Mouse (Mus musculus) left cerebral cortex, adult 11 months (tissue): ENCODE measurements around the gene Cog1.

ENCODE experiments used
- DNase-seq: peaks from one replicate; pipeline ENCODE4 v3.0.0; 2022; ENCODE audit warnings: low spot score

The Cog1 gene

DNA sequence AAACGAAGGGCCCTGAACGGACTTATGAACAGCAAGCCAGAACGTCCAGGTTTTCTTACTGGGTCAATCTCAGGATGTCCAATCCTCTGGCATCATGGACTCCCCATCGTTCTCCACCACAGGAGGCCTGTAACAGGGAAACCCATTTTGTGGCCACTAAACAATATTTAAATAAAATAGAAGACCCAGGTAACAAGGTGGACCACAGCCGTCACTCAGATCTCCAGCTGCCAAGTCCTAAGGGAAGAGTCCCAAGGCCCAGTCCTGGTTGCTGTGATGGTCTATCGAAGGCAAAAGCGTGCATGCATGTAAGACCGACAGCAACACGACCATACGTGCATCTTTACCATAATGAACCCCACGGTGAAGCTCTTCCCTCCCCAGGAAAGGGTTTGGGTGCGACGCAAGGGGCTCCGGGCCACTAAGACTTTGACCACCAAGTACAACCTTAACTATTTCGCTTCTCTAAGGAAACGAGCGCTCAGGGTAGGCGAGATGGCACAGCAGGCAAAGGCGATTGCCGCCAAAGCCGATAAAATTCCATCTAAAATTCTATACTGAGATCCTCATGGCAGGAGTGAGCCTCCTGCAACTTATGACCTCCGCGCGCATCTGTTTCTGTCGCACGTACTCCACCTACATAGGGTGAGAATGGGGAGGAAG is at the start of gene Cog1:
Cog1 (plus strand) TSS at position 480 of the 663 bp plus-strand sequence.
- DNase-seq: no peak

DNA sequence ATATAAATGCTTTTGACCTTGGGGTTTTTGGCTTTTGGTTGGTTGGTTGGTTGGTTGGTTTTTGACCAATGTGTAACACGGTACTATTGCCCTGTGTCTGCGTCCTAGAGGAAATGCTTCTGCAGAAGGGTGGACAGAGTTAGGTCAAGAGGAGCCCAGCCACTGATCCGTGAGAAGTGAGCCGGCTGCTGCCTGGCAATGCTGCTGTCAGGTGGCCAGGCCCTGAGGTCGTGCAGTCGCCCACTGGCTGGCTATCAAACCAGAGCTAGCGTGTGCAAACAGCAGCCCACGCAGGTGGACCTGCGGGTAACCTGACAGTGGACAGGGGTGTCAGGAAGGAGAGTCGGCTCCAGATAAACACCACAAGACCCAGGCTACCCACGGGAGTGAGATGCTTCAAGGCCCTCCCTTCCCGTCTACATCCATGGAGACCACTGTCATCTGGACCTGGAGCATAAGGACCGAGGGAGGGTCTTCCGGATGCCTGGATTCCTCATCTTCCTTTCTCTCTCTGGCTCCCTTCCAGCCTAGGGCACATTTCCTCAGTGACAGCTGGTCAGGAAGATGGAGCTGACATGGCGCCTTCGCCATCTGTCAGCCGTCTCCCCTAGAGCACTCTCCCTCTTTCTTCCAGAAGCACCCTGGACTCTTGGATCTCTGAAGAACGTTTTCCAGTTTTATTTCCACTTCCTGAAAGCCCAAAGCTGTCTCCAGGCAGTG is 48.3 kb upstream of the Cog1 start:
- no peak for DNase-seq

DNA sequence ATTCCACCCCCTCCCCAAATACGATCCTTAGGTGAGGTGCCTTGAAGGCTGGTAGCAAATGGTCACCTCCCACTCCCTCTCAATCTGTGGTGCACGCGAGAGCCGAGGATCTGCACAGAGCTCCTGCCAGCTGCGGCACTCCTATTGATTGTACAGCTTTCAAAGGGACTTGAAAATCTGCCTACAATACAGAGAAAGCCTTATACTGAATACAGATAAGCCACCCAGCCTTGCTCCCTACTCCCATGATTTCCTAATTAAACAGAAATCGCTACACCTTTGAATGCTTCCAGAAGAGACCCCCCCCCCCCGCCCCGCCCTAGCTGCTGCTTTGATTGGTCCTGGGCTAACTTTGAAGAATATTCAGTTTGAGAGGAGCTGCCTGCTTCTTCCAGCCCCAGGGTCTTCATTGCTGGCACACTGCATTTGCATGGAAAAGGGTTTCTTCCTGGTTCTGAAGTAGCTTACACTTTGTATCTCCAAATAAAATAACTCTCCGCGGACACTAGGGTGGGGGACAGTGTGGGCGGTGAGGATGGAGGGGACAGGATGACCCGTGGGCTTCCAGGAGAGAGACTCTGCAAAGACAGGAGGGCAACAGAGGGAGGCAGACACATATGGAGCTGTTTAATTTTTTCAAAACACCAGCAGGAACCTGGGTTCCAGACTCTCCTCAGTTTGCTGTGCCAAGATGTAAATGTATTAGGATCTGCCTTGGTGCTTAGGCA is 47.2 kb upstream of the Cog1 start:
- DNase-seq: no peak

DNA sequence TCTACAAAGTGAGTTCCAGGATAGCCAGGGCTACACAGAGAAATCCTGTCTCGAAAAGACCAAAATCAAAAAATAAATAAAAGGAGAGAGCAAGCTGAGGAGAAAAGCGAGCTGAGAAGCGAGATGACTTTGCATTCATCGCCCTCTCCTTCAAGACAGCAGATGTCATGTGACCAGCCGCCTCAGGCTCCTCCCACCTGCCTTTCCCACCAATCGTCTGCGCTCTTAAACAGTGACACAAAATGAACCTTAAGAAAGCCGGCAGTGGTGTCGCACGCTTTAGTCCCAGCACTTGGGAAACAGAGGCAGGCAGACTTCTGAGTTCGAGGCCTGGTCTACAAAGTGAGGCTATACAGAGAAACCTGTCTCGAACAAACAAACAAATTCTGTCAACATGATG is 41.4 kb upstream of the Cog1 start:
- no peak for DNase-seq

DNA sequence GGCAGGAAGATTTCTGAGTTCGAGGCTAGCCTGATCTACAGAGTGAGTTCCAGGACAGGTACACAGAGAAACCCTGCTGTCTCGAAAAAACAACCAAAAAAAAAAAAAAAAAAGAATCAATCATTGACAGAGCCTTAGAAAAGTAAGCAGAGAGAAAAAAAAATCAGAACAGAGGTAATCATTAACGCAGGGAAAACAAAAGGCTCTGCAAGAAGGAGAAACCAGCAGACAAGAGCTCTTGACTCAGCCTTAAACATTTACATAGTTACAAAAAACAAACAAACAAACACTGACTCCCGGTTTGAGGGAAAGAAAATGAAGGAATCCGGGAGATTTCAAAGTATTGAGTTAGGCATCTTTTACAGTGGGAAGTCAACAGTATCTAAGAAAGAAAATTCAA is 39.4 kb upstream of the Cog1 start:
- no peak for DNase-seq

DNA sequence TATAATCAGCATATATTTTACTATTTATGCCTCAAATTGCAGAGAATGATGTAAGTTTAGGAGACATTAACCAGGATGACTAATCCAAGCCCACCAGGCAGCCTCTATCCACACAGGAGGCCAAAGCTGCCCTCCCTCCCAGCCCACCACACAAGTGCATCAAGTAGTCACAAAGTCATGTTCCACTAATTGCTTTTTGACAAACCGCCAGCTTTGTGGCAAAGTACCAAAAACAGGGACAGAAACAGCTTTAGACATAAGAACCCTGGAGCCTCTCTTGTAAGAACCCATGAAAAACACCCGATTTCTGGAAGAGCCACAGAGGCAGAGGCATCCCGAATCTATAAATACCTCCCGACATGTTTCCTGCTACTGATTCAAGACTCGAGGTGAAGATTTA is 38.7 kb upstream of the Cog1 start:
- DNase-seq: no peak

DNA sequence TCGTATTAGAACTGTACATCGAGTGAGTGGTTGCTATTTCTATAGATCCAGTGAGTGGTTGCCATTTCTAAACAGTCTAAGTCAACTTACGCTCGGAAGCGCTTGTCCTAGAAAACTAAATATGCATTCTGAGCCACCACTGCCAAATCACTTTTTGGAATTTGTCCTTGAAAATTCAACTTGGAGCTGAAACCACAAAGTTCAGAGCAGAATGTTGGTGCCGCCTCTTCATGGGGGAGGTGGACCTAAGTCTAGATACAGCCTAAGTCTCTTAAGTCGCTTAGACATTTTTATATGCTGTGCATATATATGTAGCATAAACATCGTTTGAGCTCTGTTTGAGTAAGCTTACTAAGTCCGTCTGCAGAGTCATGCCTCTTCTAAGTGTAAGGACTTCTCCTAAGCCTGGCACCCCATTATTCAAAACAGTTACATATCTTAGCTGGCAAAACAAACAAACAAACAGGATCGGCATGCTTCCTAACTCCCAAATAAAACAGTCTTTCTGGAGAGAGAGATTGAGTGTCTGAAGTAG is 37.8 kb upstream of the Cog1 start:
- DNase-seq: no peak

DNA sequence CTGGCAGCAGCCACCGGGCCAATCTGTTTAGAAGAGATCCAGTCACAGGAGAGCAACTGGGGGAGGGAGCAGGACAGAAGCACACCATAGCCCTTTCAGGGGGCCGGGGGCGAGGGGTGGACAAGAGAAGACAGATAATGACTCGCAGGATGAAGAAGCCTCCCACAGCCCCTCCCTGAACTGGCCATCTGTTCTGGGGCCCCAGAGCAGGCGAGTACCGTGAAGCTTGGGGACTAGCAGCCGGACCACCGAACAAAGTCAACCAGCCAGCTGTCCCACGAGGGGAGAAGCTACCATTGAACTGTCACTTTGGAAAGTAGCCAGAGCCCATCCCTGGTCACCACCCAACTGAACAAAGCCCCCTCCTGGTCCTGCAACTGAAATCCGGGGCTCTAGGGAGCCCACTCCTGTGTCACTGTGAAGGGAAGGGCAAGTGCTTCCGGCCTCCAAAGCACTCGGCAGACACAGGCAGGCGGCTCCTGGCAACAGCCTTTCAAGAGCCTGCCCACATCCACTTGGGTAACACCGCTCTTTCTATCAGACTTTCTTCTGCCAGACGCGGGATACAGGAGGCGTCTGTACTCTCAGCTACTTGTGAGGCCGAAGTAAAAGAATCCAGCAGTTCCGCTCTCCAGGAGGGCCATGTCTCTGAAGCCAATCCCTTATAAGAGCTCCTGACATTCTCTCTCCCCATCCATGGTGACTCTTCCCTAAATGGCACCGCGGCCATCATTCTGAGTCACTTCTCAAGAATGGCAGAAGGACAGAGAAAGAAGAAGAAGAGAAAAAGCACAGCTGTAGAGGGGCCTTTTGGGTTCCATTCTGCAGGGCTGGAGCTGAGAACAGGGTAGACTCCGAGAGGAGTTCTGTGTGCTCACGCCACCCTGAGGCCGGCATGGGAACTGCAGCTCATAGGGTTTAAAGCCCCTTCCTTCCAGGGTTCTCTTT is 37.0 kb upstream of the Cog1 start:
- DNase-seq: no peak

DNA sequence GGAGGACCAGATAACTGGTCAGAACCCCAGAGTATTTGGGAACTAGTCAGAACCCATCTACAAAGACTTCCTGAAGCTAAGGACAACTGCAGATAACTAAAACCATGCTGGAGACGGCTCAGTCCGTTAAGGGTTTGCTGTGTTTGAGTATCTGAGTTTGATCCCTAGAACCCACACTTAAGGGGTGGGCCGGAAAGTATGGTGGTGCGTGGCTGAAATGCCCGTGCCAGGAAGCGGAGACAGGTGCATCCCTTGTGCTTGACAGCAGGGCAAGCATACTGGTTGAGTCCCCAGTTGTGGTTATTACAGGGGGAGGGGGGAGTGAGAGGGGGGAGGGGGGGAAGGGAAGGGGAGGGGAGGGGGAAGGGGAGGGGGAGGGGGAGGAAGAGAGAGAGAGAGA is 34.5 kb upstream of the Cog1 start:
- no peak for DNase-seq

DNA sequence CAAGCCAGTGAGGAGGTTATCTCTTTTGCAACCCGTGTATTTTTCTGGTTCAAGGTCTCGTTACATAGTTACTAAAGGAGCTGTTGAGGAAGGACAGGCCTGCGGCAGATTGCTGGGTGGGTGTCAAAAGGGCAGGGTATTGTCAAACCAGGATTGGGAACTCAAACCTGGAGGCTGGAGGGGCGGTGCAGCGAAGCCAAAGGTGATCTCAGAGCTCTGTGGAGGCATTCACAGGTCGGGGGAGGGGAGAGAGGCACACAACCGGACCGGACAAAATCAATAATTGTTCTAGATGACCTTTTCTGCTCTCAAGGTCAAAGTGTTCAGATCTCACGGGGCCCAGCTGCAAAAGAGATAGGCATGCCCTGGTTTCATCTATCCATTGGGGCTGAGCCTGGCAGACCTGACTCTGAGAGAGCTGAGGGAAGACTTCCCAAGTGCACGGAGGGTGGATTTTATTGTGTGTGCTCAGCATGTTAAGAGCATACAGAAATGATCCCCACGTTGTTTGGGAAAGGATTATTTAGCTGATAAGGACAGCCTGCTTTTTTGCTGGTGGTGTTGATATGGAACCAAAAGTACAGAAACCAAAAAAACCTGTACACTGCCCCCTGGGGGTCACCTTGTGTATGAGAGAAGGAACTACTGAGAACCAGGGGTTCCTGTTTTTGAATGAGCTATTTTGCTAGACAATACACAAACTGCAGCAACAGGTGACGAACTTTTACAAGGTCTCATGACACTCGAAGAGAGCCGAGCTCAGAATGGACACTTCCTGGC is 31.6 kb upstream of the Cog1 start:
- DNase-seq: no peak

DNA sequence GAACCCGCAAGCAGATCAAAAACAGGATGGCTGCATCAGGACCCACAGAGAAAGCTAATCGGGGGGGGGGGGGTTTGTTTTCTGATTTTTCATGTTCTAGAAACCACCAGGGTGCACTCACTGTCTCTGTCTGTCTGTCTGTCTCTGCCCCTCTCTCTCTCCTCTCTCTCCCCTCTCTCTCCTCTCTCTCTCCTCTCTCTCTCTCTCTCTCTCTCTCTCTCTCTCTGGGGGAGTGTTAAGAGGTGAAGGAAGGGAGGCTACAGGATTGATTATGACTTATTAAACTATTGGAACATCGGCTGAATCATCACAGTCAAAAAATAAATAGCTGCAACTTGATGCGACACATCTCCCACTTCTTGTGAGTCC is 30.7 kb upstream of the Cog1 start:
- no peak for DNase-seq

DNA sequence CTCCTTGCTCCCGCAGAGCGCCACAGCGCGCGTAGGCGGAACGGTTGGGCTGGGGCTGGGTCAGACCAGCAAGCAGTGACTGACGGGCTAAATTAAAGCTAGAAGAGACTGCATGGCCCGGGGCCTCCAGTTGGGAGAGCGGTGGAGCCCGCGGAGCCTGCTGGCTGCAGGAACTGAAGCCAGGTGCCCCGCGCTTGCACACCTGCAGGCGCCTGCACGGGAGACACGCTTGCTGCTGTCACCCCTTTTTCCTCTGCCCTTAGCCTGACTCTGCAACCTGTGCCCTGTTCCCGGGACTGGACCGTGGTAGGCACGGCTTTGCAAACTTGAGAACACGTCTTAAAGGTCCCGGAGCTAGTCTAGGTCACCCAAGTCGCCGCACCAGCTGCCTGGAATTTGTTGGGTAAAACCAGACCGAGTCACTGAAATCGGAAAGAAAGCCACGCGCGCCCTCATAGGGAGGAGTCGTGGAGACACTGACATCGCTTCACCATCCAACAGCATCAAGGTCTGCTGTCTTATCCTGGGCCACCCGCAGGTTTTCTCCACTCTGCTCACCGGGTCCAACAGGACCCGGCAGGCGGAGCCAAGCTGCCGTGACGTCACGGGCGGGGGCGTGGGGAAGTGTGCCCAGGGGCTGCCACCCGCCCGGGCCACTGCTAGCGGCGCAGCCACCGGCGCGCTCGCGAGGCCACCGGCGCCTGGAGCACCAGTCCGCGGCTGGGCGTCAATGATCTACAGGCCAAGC is 30.1 kb upstream of the Cog1 start, which contains the start of gene Sstr2:
Sstr2 (plus strand) TSS at position 671 of the 748 bp plus-strand sequence.
- no peak for DNase-seq

DNA sequence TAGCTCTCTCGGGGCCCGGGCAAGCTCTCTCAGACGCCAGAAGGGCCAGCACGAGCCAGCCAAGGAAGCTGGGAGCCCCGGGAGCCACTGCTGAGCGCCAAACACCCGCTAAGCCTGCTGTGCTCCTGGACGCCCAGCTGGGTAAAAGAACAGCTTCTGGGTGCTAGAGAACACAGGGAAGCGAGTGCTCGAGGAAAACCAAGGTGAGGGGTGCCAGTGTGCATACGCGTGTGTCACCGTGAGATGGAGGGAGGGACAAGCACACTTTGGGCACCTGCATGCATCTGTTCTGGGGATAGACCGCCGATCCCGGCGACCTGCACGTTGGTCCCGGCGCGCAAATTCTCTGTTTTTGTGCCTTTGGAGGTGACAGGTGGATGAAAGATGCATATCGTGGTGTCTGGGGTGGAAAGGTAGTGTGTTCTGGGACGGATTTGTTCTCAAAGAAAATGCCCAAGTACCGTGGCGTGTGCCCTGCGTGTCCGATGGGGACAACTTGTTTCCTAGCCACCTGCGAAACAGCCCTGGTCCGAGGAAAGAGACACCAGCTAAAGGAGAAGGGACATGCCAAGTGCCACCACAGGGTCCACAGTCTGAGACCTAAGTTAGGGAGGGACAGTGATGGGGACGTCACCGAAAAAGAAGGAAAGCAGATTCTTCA is 29.4 kb upstream of the Cog1 start:
- no peak for DNase-seq

DNA sequence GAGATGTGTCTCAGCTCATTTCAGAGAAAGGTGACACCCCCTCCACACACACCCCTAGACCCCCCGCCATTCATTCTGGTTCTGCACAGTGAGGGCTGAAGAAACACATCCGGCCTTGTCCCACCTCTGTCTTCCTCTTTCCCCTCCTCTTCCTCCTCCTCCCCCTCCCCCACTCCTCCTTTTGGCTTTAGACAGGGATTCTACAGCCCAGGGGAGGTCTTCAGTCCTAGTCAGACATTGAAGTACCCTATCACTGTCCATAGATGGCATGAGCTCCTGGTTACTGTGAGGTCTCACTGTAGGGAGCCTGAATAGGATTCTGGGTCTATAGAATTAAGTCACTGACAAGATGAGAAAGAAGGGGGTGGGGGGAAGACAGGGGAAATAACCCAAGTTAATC is 28.0 kb upstream of the Cog1 start:
- no peak for DNase-seq

DNA sequence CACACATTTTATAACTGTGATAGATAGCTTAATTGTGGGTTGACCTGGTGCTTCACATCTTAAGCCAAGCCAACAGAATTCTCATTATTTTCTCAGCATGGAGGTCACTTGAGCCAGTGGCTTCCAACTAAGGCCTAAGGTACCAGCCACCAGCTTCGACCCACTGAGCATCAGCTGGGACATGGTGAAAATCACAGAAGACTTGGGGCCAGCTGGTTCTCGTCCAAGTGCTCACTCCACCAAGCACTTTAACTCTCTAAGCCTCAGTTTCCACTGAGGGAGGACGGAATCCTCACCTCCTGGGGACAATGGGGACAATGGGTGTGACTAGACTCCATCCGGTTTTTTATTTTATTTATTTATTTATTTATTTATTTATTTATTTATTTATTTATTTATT is 26.9 kb upstream of the Cog1 start:
- no peak for DNase-seq

DNA sequence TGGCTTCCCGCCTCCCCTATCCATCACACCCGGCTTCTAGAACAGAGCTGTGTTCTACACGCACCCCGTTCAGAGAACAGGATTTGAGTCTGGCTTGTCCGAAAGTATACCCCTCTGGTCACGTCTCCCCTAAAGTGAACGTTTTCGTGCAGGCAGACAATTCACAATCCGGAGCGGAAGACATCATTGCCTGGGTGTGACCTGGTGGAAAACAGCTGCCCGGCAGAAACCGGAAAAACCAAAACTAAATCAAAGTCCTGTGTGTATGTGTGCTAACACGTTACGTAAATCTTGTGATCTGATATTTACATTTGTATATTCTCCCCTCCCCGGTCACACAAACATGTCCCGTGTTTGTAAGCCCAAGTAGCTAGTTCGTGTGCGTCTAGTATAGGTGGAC is 23.5 kb upstream of the Cog1 start:
- DNase-seq: no peak

DNA sequence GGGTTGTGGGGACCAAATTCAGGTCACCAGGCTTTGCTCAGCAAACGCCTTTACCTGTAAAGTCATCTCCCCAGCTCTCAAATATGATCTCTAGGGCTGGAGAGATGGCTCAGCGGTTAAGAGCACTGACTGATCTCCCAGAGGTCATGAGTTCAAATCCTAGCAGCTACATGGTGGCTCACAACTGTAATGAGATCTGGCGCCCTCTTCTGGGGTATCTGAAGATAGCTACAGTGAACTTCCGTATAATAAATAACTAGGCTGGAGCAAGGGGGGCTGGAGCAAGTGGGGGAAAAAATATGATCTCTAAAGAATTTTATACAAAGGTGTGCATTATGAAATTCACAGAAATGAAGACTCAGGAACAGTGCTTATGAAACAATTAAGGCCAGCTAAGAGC is 21.2 kb upstream of the Cog1 start:
- DNase-seq: no peak

DNA sequence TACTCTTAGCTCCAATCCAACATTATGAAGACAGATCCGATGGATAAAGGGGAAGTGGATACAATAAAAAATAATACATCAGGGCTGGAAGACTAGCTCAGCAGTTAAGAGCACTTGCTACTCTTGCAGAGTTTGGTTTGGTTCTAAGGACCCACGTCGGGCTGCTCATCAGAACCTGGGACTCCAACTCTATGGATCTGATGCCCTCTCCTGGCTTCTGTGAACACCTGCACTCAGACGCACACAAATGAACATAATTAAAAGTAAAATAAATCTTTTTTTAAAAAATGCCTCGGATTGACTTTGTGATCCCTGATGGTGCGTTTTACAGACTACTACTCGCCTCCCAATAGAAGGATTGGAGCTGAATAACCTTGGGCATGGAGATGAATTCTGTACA is 18.3 kb upstream of the Cog1 start:
- no peak for DNase-seq

DNA sequence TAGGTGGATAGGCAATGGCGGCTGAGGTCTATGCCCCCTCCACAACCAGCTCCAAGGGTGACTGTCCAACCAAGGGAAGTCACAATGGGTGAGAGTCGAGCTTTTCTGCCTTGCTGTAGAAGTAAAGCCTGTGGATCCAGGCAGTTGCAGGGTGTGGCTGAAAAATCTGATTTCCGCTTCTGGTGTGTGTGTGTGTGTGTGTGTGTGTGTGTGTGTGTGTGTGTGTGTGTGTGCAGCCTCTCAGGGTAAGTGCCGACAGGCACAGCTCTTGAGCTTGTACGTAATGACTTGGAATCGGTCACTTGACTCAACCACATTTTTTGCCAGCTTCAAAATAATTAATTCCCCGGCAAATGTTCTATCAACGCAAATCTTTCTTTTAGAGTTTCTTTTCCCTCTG is 17.7 kb upstream of the Cog1 start:
- DNase-seq: no peak

DNA sequence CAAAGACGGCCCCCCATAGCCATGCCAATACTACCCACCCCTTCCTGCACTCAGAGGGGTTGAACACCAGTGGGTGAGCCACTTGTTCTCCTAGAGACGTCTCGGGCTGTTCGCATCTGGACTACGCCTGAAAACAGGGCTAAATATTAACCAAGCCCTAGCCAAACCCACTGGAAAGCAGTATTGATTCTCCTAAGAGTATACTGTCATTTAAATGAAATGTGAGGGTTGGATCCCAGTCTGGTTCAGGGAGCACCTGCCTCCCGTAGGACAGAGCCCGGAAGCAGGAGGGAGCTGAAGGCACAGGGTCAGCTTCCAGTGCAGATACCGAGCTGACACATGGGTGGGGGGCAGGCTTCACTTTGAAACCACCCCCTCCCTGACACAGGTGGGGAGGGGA is 17.1 kb upstream of the Cog1 start:
- DNase-seq: no peak
